Mouse (Mus musculus) liver, embryonic 14.5 days (tissue): ENCODE measurements around the gene Cmklr1.

Experiments
- CTCF ChIP-seq: IDR thresholded peaks from 2 replicates; pipeline ENCODE4 v1.5.1; 2016; ENCODE audit warnings: antibody characterized with exemption, low read depth, control low read depth
- EP300 ChIP-seq: IDR thresholded peaks from 2 replicates; pipeline ENCODE4 v1.6.1; 2016; ENCODE audit warnings: antibody characterized with exemption, low read depth

- TF ChIP-seq CTCF = no peak
- TF ChIP-seq EP300 = no peak
Observed at GRCm38 (mm10) chr5:113635861-113636565, 14.2 kb downstream of the Cmklr1 start.
